In the genomic region with DNA sequence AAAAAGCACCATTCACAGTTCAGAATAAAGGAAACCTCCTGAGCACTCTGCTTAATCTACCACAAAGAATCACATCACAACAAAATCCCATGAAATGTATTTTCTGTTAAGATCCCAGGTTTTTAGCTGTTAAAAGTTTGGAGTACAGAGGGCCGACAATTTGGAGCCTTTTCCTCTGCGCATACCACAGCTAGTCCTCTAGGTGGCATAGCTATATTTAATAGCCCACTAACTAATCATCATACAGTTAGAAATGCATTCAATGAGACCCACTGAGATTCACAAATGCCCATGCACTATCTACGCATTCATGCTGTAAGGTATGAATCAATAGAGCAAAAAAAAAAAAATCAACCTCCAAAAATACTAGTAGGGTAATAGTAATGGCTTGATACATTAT, we compare ENCODE assay signal across 1 mouse cellular context.
TF ChIP-seq lines count a peak whose summit lies in the region.

No protein-coding gene starts in this region.

TF ChIP-seq in CH12.LX, 34 proteins besides CTCF, POLR2A, EP300 and RAD21 (continued from another document):
- no peak for TF ChIP-seq POLR2AphosphoS2 (IDR thresholded peaks at IDR 0.05; ENCODE audit: low read depth, low read length)
- TF ChIP-seq JUN (IDR thresholded peaks at IDR 0.05; ENCODE audit: insufficient read depth, low read depth, low read length): no peak
- TF ChIP-seq TCF12 (IDR thresholded peaks at IDR 0.05; ENCODE audit: low read depth, low read length): no peak
- no peak for TF ChIP-seq E2F4 (IDR thresholded peaks at IDR 0.05; ENCODE audit: insufficient replicate concordance, low read depth, low read length)
TF ChIP-seq in CH12.LX: peak in this region for 0.
